Mouse (Mus musculus): ENCODE measurements around the gene Olfr378.

Olfr378 gene

GRCm38 (mm10) chr11:73428377-73428776, at the start of gene Olfr378:
Gene Olfr378 (minus strand): TSS chr11:73428477.
- DNase-seq (ENCODE audit: low spot score): no peak

GRCm38 (mm10) chr11:73457408-73457807, 29.1 kb upstream of the Olfr378 start, which contains the start of gene Olfr380:
Gene Olfr380 (minus strand): TSS chr11:73457508.
- no peak for DNase-seq (ENCODE audit: low spot score)

- DNase-seq (ENCODE audit: low spot score): no peak
These were observed 28.8 kb downstream of the Olfr378 start, which contains the start of gene Olfr1 for GRCm38 (mm10) chr11:73399514-73399913. Gene Olfr1 (minus strand): TSS chr11:73399614.

GRCm38 (mm10) chr11:73395374-73395773, 32.9 kb downstream of the Olfr378 start:
- DNase-seq (ENCODE audit: low spot score): no peak

All from retina, embryonic 14.5 days (tissue).